Mouse (Mus musculus): Measurements from ENCODE around the gene Midn.

DNA sequence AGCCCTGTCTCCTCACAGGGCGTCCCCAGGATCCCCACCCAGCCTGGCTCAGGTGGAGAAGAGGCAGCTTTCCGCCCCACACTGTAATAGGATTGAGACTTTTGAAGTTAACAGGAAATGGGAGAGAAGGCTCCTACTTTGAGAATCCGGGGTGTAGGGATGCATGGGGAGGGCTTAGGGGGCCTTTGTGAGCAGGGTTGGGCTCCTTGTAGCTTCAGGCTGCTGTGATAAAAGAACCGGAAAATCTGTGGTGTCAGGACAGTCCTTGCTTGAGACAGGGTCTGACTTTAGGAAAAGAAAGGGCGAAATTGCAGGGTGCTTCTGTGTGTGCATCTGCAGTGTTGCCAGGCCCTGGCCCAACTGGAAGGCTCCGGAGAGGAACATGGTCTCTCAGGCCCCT is 52.4 kb downstream of the Midn start:
- no peak for TF ChIP-seq CTCF (IDR thresholded peaks at IDR 0.05; ENCODE audit: low read depth)
- no peak for TF ChIP-seq EP300 (IDR thresholded peaks at IDR 0.05; ENCODE audit: low read depth)
